Mouse (Mus musculus) erythroblast, embryonic 14.5 days (primary cell): Measurements from ENCODE around the gene Slc25a47.

Source experiments
- GATA1 ChIP-seq: IDR thresholded peaks from 2 replicates; pipeline ENCODE4 v1.6.1; 2012; ENCODE audit warnings: low read length, inconsistent platforms, mixed read lengths
- TAL1 ChIP-seq: IDR thresholded peaks from 3 replicates; pipeline ENCODE4 v1.6.1; 2012; ENCODE audit warnings: low read length, inconsistent platforms, mixed read lengths

GRCm38 (mm10) chr12:108794979-108795537 lies 40.8 kb upstream of the Slc25a47 start:
- TF ChIP-seq GATA1 (peak; percentile 30; the same call in 1 of the 2 replicates), TAL1 (no peak)
